In genomic region chr5:142581517-142581916, GRCm38 (mm10) we compare ENCODE assay signal across 8 mouse cellular contexts. TPM values are rescaled to one million over a fixed set of nuclear protein-coding genes. Genes with fewer than 3 reads are reported as not detected.
DNase-seq lines count a peak whose midpoint lies in the region; ATAC-seq and TF ChIP-seq lines count a peak whose summit lies in the region.

No protein-coding gene starts in this region.

- H3K4me2 ChIP-seq in forebrain, embryonic 16.5 days (ENCODE audit: low read length) = no peak overlapping the region

- peaks cover 14% of the 10 kb centered on the region for H3K4me1 ChIP-seq in forebrain, embryonic 10.5 days
- H3K4me1 ChIP-seq in forebrain, embryonic 16.5 days (replicated peaks; ENCODE audit: control insufficient read depth, insufficient read depth, low read length) = peaks cover 23% of the 10 kb centered on the region
- H3K4me1 ChIP-seq in spleen, adult 2 months (ENCODE audit: control insufficient read depth, insufficient read depth, insufficient read length) = no peaks in the 10 kb centered on the region

- no peak overlapping the region for H3K27ac ChIP-seq in forebrain, embryonic 10.5 days
- H3K27ac ChIP-seq in forebrain, embryonic 16.5 days (ENCODE audit: low read length) = no peak overlapping the region
- H3K27ac ChIP-seq in spleen, adult 2 months (ENCODE audit: insufficient read depth, low read length) = no peak overlapping the region

- H3K9me3 ChIP-seq in forebrain, embryonic 10.5 days = peaks cover 2% of the 10 kb centered on the region; the same call in 1 of the 2 replicates
- H3K9me3 ChIP-seq in forebrain, embryonic 16.5 days (ENCODE audit: control insufficient read depth, low read length) = peaks cover 5% of the 10 kb centered on the region; the same call in 1 of the 2 replicates

- H3K36me3 ChIP-seq in forebrain, embryonic 10.5 days (replicated peaks) = no peaks in the 10 kb centered on the region
- peaks cover 9% of the 10 kb centered on the region for H3K36me3 ChIP-seq in forebrain, embryonic 16.5 days (ENCODE audit: control insufficient read depth, insufficient read depth)
- H3K36me3 ChIP-seq in spleen, adult 2 months (ENCODE audit: control insufficient read depth, insufficient read depth, low read length) = no peaks in the 10 kb centered on the region

- no peak for TF ChIP-seq POLR2A in spleen, adult 2 months (IDR thresholded peaks at IDR 0.05; ENCODE audit: low read depth, low read length)

- no peak overlapping the region for H3K9ac ChIP-seq in forebrain, embryonic 16.5 days (replicated peaks; ENCODE audit: low read depth, low read length)

- no peak overlapping the region for H3K4me3 ChIP-seq in forebrain, embryonic 10.5 days
- no peak overlapping the region for H3K4me3 ChIP-seq in forebrain, embryonic 16.5 days (replicated peaks; ENCODE audit: low read length)
- H3K4me3 ChIP-seq in spleen, adult 2 months (ENCODE audit: extremely low read depth, insufficient read depth, insufficient read length) = no peak overlapping the region

- intact Hi-C loops in left cerebral cortex, postnatal 14 days (cut with DNase I) = loop anchor here (1.0 to 5.0 kb wide), 2 partner anchors 39 to 136 kb away; no protein-coding TSS in a partner anchor

- peak; percentile 71 for DNase-seq in forebrain, embryonic 10.5 days (ENCODE audit: extremely low spot score, low spot score)
- DNase-seq in brain, adult 2 months (ENCODE audit: low read depth, low spot score) = peak; percentile 79
- DNase-seq in hindlimb bud, embryonic 11.5 days (ENCODE audit: extremely low spot score, low read depth, low spot score) = peak; percentile 49
- peak; percentile 77 to 80 for DNase-seq in left cerebral cortex, postnatal 14 days (ENCODE audit: low spot score in 2 of 2)
- peak; percentile 82 for DNase-seq in mesoderm, embryonic 11.5 days (ENCODE audit: low read depth, low spot score)
- DNase-seq in spleen, adult 2 months (ENCODE audit: low read depth in 1 of 2, low spot score in 2 of 2) = peak in 1 of 2 experiments; percentile 13

- ATAC-seq in forebrain, embryonic 16.5 days = no peak
- ATAC-seq in erythroblast, adult 5-6 weeks (replicated peaks; ENCODE audit: low FRiP score, poor library complexity, severe bottlenecking) = 0 out of 2 replicates have a peak, but pooled peaks have one; percentile 55

- no peaks in the 10 kb centered on the region for H3K27me3 ChIP-seq in forebrain, embryonic 10.5 days (ENCODE audit: poor library complexity, severe bottlenecking)
- no peaks in the 10 kb centered on the region for H3K27me3 ChIP-seq in forebrain, embryonic 16.5 days (replicated peaks; ENCODE audit: control insufficient read depth, insufficient read depth, low read length)
- H3K27me3 ChIP-seq in spleen, adult 2 months (ENCODE audit: control insufficient read depth, insufficient read depth, low read length) = no peaks in the 10 kb centered on the region

- 23% methylated on average over 5 of the region's 5 CpGs for WGBS in forebrain, embryonic 10.5 days
- 10% methylated on average over 5 of the region's 5 CpGs for WGBS in forebrain, embryonic 16.5 days
- 13% methylated on average over 5 of the region's 5 CpGs for WGBS in spleen, adult 2 months

- TF ChIP-seq CTCF in spleen, adult 2 months (IDR thresholded peaks at IDR 0.05; ENCODE audit: extremely low read depth, insufficient read depth, insufficient read length, insufficient replicate concordance) = peak; percentile 70; the same call in 1 of the 2 replicates

RNA-seq across cellular contexts. Expression of gene Mmd2, which starts 27.1 kb away (rescaled TPM):
- polyA plus RNA-seq in forebrain, embryonic 10.5 days (2016; fragmentation: Nextera tagmentation; extraction: Ambion mirVana) = 1.6 and 2.0 TPM in 2 replicates
- polyA plus RNA-seq in forebrain, embryonic 16.5 days (2015; fragmentation: Nextera tagmentation; extraction: Ambion mirVana) = 77.4 and 91.5 TPM in 2 replicates
- total RNA-seq in erythroblast, adult 5-6 weeks (2015; ENCODE audit: low replicate concordance) = not detected in 2 replicates
- not detected in 2 replicates for total RNA-seq in erythroblast, adult 5-6 weeks (2017; ENCODE audit: low replicate concordance)
- 100 to 1,000 TPM; 126 to 127 TPM for total RNA-seq in left cerebral cortex, postnatal 14 days (2021)
- polyA plus RNA-seq in spleen, adult 2 months (2012; rRNA removed) = 0.18 TPM in 1 of 2 replicates, not detected in the other

RNA-seq across cellular contexts. Expression of gene Radil, which starts 30.6 kb away (rescaled TPM):
- 2.2 and 2.8 TPM in 2 replicates for polyA plus RNA-seq in forebrain, embryonic 10.5 days (2016; fragmentation: Nextera tagmentation; extraction: Ambion mirVana)
- polyA plus RNA-seq in forebrain, embryonic 16.5 days (2015; fragmentation: Nextera tagmentation; extraction: Ambion mirVana) = 9.6 and 17.6 TPM in 2 replicates
- total RNA-seq in erythroblast, adult 5-6 weeks (2015; ENCODE audit: low replicate concordance) = not detected in 2 replicates
- not detected in 2 replicates for total RNA-seq in erythroblast, adult 5-6 weeks (2017; ENCODE audit: low replicate concordance)
- 10 to 100 TPM; 19.2 to 21.2 TPM for total RNA-seq in left cerebral cortex, postnatal 14 days (2021)
- polyA plus RNA-seq in spleen, adult 2 months (2012; rRNA removed) = 0.25 and 0.45 TPM in 2 replicates

RNA-seq across cellular contexts. Expression of gene Wipi2, which starts 46.0 kb away (rescaled TPM):
- 58.2 and 58.6 TPM in 2 replicates for polyA plus RNA-seq in forebrain, embryonic 10.5 days (2016; fragmentation: Nextera tagmentation; extraction: Ambion mirVana)
- 50.2 and 53.3 TPM in 2 replicates for polyA plus RNA-seq in forebrain, embryonic 16.5 days (2015; fragmentation: Nextera tagmentation; extraction: Ambion mirVana)
- 50.6 and 60.9 TPM in 2 replicates for total RNA-seq in erythroblast, adult 5-6 weeks (2015; ENCODE audit: low replicate concordance)
- total RNA-seq in erythroblast, adult 5-6 weeks (2017; ENCODE audit: low replicate concordance) = 115 and 134 TPM in 2 replicates
- 10 to 100 TPM; 89.6 to 91.7 TPM for total RNA-seq in left cerebral cortex, postnatal 14 days (2021)
- polyA plus RNA-seq in spleen, adult 2 months (2012; rRNA removed) = 32.1 and 36.3 TPM in 2 replicates

RNA-seq across cellular contexts. Expression of gene Papolb, which starts 51.6 kb away (rescaled TPM):
- 0.06 and 0.21 TPM in 2 replicates for polyA plus RNA-seq in forebrain, embryonic 10.5 days (2016; fragmentation: Nextera tagmentation; extraction: Ambion mirVana)
- 0.20 and 0.27 TPM in 2 replicates for polyA plus RNA-seq in forebrain, embryonic 16.5 days (2015; fragmentation: Nextera tagmentation; extraction: Ambion mirVana)
- total RNA-seq in erythroblast, adult 5-6 weeks (2015; ENCODE audit: low replicate concordance) = not detected in 2 replicates
- not detected in 2 replicates for total RNA-seq in erythroblast, adult 5-6 weeks (2017; ENCODE audit: low replicate concordance)
- total RNA-seq in left cerebral cortex, postnatal 14 days (2021) = 1 to 10 TPM in 1 of 2 experiments, under 1 TPM in 1; 0.85 to 1.1 TPM
- not detected in 2 replicates for polyA plus RNA-seq in spleen, adult 2 months (2012; rRNA removed)

Comparison
In these comparisons a context has a peak if more than half of its experiments do, and no peak if none do; other contexts are left out.
1. RNA of gene Mmd2, which starts 27.1 kb away (polyA plus RNA-seq): 77.4 to 91.5 TPM in forebrain, embryonic 16.5 days; 1.6 to 2.0 TPM in forebrain, embryonic 10.5 days and 0.18 TPM in spleen, adult 2 months; every median in the first group is over 10 times any median in the second.